ENCODE assay signal across 8 mouse cellular contexts in the genomic region with DNA sequence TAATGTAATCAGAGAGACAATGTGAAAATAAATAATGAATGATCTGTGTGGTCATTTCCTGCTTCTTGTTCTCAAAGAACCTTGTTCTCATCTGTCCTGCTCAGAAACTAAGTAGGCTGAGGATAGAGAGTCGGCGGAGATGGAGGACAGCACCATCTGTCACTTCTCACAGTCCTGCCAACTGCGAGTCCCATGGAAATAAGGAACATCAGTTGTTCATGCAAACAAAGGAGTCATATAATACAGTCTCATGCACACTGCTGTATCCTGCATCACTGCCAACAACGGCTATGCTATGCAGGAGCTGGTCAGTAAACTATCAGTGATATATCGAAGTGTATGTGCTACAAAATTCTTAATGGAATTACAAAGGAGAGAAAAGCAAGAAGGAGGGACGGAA.
DNase-seq lines count a peak whose midpoint lies in the region.
"Had no signal": no experiment of that assay in that cellular context is flagged by ENCODE, and none has a peak within 500 bp of the region (broad histone marks: within the 10 kb centered on the region; RNA-seq: fewer than 3 reads in every experiment).

No protein-coding gene starts in this region.

- intact Hi-C loops in left cerebral cortex, postnatal 14 days (cut with DNase I), result no loop called here
- intact Hi-C loops in left cerebral cortex, postnatal 36 days (cut with DNase I), result loop anchor here (5.0 kb wide), 1 partner anchor 785 kb away; a partner anchor contains a TSS

- DNase-seq in left cerebral cortex, postnatal 14 days (ENCODE audit: low spot score in 2 of 2), result peak; percentile 27 to 33
- no peak for DNase-seq in left cerebral cortex, adult 11 months (ENCODE audit: low spot score)
- peak; percentile 72 for DNase-seq in cerebellum, adult 11-12 months
- peak; percentile 60 to 75 for DNase-seq in cerebellum, postnatal 14 days
- peak; percentile 23 to 29 for DNase-seq in left cerebral cortex, postnatal 36 days (ENCODE audit: low spot score in 2 of 2)
- no peak for DNase-seq in heart, postnatal 4 days
- no peak for DNase-seq in ovary, postnatal 10 days (ENCODE audit: low spot score)
- DNase-seq: lung, adult 18-20 months had no signal

Comparison
In these comparisons a context has a peak if more than half of its experiments do, and no peak if none do; other contexts are left out.
1. DNase-seq: peak in left cerebral cortex, postnatal 14 days (2 of 2), cerebellum, adult 11-12 months (single experiment), cerebellum, postnatal 14 days (2 of 2) and left cerebral cortex, postnatal 36 days (2 of 2); none in left cerebral cortex, adult 11 months (single experiment), heart, postnatal 4 days (single experiment) and ovary, postnatal 10 days (single experiment).